Mouse (Mus musculus): ENCODE measurements around the gene H2-DMa. TPM values are rescaled to one million over a fixed set of nuclear protein-coding genes. Genes with fewer than 3 reads are reported as not detected.

Gene H2-DMa
- polyA plus RNA-seq, 1 experiment from 2014 or later = 4.8 TPM

- no peaks in the 10 kb centered on the region for H3K36me3 ChIP-seq (replicated peaks)
- H3K27ac ChIP-seq (replicated peaks) = no peak overlapping the region
- peaks cover 6% of the 10 kb centered on the region; the same call in 1 of the 2 replicates for H3K9me3 ChIP-seq
- peak overlapping the region; percentile 25; the same call in 1 of the 2 replicates for H3K4me3 ChIP-seq
- DNase-seq (ENCODE audit: low spot score) = peak; percentile 86
- H3K4me1 ChIP-seq = peaks cover 18% of the 10 kb centered on the region
- 42% methylated on average over 7 of the region's 7 CpGs for WGBS
- H3K27me3 ChIP-seq (replicated peaks; ENCODE audit: low read depth, poor library complexity, severe bottlenecking) = no peaks in the 10 kb centered on the region; the same call in 1 of the 2 replicates
Measured at GRCm38 (mm10) chr17:34093199-34093874, 26.0 kb upstream of the H2-DMa start.

GRCm38 (mm10) chr17:34094283-34095035, 24.9 kb upstream of the H2-DMa start:
- DNase-seq (ENCODE audit: low spot score) = no peak
- 84% methylated on average over 27 of the region's 27 CpGs for WGBS
- H3K27ac ChIP-seq (replicated peaks) = no peak overlapping the region
- peaks cover 18% of the 10 kb centered on the region for H3K4me1 ChIP-seq
- H3K36me3 ChIP-seq (replicated peaks) = no peaks in the 10 kb centered on the region
- H3K27me3 ChIP-seq (replicated peaks; ENCODE audit: low read depth, poor library complexity, severe bottlenecking) = no peaks in the 10 kb centered on the region; the same call in 1 of the 2 replicates
- H3K4me3 ChIP-seq = no peak overlapping the region
- peaks cover 6% of the 10 kb centered on the region; the same call in 1 of the 2 replicates for H3K9me3 ChIP-seq

GRCm38 (mm10) chr17:34096497-34097010, 22.8 kb upstream of the H2-DMa start:
- Histone ChIP-seq H3K4me1 (peaks cover 19% of the 10 kb centered on the region), H3K36me3 (replicated peaks) (no peaks in the 10 kb centered on the region), H3K9me3 (peaks cover 6% of the 10 kb centered on the region; the same call in 1 of the 2 replicates), H3K27me3 (replicated peaks; ENCODE audit: low read depth, poor library complexity, severe bottlenecking) (peaks cover 8% of the 10 kb centered on the region; the same call in 1 of the 2 replicates), H3K4me3 (no peak overlapping the region), H3K27ac (replicated peaks) (no peak overlapping the region)
- no peak for DNase-seq (ENCODE audit: low spot score)
- 77% methylated on average over 3 of the region's 3 CpGs for WGBS

GRCm38 (mm10) chr17:34097272-34097671, 22.1 kb upstream of the H2-DMa start:
- no peak overlapping the region for H3K27ac ChIP-seq (replicated peaks)
- no peak for DNase-seq (ENCODE audit: low spot score)
- H3K36me3 ChIP-seq (replicated peaks) = no peaks in the 10 kb centered on the region
- WGBS = 71% methylated on average over 5 of the region's 5 CpGs
- peaks cover 6% of the 10 kb centered on the region; the same call in 1 of the 2 replicates for H3K9me3 ChIP-seq
- H3K4me3 ChIP-seq = no peak overlapping the region
- peaks cover 18% of the 10 kb centered on the region for H3K4me1 ChIP-seq
- peaks cover 8% of the 10 kb centered on the region; the same call in 1 of the 2 replicates for H3K27me3 ChIP-seq (replicated peaks; ENCODE audit: low read depth, poor library complexity, severe bottlenecking)

GRCm38 (mm10) chr17:34098709-34099479, 20.4 kb upstream of the H2-DMa start:
- no peak for DNase-seq (ENCODE audit: low spot score)
- H3K27ac ChIP-seq (replicated peaks) = no peak overlapping the region
- H3K36me3 ChIP-seq (replicated peaks) = no peaks in the 10 kb centered on the region
- peaks cover 6% of the 10 kb centered on the region; the same call in 1 of the 2 replicates for H3K9me3 ChIP-seq
- WGBS = 63% methylated on average over 10 of the region's 10 CpGs
- H3K4me1 ChIP-seq = peaks cover 4% of the 10 kb centered on the region
- no peak overlapping the region for H3K4me3 ChIP-seq
- H3K27me3 ChIP-seq (replicated peaks; ENCODE audit: low read depth, poor library complexity, severe bottlenecking) = peaks cover 8% of the 10 kb centered on the region; the same call in 1 of the 2 replicates

GRCm38 (mm10) chr17:34099531-34099930, 19.8 kb upstream of the H2-DMa start:
- H3K4me3 ChIP-seq = no peak overlapping the region
- WGBS = 72% methylated on average over 5 of the region's 5 CpGs
- peaks cover 3% of the 10 kb centered on the region; the same call in 1 of the 2 replicates for H3K4me1 ChIP-seq
- DNase-seq (ENCODE audit: low spot score) = no peak
- H3K9me3 ChIP-seq = peaks cover 4% of the 10 kb centered on the region; the same call in 1 of the 2 replicates
- H3K27me3 ChIP-seq (replicated peaks; ENCODE audit: low read depth, poor library complexity, severe bottlenecking) = peaks cover 8% of the 10 kb centered on the region; the same call in 1 of the 2 replicates
- H3K27ac ChIP-seq (replicated peaks) = no peak overlapping the region
- H3K36me3 ChIP-seq (replicated peaks) = no peaks in the 10 kb centered on the region

- 35% methylated on average over 5 of the region's 5 CpGs for WGBS
- Histone ChIP-seq H3K9me3 (no peaks in the 10 kb centered on the region), H3K4me3 (no peak overlapping the region)
Measured at GRCm38 (mm10) chr17:34101185-34101584, 18.2 kb upstream of the H2-DMa start.

GRCm38 (mm10) chr17:34101604-34102032, 17.7 kb upstream of the H2-DMa start:
- H3K36me3 ChIP-seq (replicated peaks) = no peaks in the 10 kb centered on the region
- peaks cover 8% of the 10 kb centered on the region; the same call in 1 of the 2 replicates for H3K27me3 ChIP-seq (replicated peaks; ENCODE audit: low read depth, poor library complexity, severe bottlenecking)
- peaks cover 3% of the 10 kb centered on the region; the same call in 1 of the 2 replicates for H3K4me1 ChIP-seq
- no peaks in the 10 kb centered on the region for H3K9me3 ChIP-seq
- DNase-seq (ENCODE audit: low spot score) = peak; percentile 93
- WGBS = 10% methylated on average over 12 of the region's 12 CpGs
- peak overlapping the region; percentile 31; the same call in 1 of the 2 replicates for H3K4me3 ChIP-seq
- H3K27ac ChIP-seq (replicated peaks) = no peak overlapping the region

More at GRCm38 (mm10) chr17:34101185-34101584, 18.2 kb upstream of the H2-DMa start:
- no peaks in the 10 kb centered on the region for H3K36me3 ChIP-seq (replicated peaks)
- H3K27me3 ChIP-seq (replicated peaks; ENCODE audit: low read depth, poor library complexity, severe bottlenecking) = peaks cover 8% of the 10 kb centered on the region; the same call in 1 of the 2 replicates
- DNase-seq (ENCODE audit: low spot score) = no peak
- no peak overlapping the region for H3K27ac ChIP-seq (replicated peaks)
- H3K4me1 ChIP-seq = peaks cover 3% of the 10 kb centered on the region; the same call in 1 of the 2 replicates

GRCm38 (mm10) chr17:34102831-34103230, 16.5 kb upstream of the H2-DMa start:
- Histone ChIP-seq H3K4me1 (peaks cover 3% of the 10 kb centered on the region; the same call in 1 of the 2 replicates), H3K27ac (replicated peaks) (no peak overlapping the region), H3K9me3 (no peaks in the 10 kb centered on the region), H3K27me3 (replicated peaks; ENCODE audit: low read depth, poor library complexity, severe bottlenecking) (peaks cover 8% of the 10 kb centered on the region; the same call in 1 of the 2 replicates), H3K4me3 (no peak overlapping the region), H3K36me3 (replicated peaks) (0 out of 2 replicates have a peak, but pooled peaks cover 4% of the 10 kb centered on the region)
- no peak for DNase-seq (ENCODE audit: low spot score)
- 79% methylated on average over 6 of the region's 6 CpGs for WGBS

- WGBS = 88% methylated on average over 9 of the region's 9 CpGs
- Histone ChIP-seq H3K4me3 (no peak overlapping the region), H3K27ac (replicated peaks) (no peak overlapping the region), H3K4me1 (peaks cover 3% of the 10 kb centered on the region; the same call in 1 of the 2 replicates), H3K36me3 (replicated peaks) (peaks cover 17% of the 10 kb centered on the region), H3K27me3 (replicated peaks; ENCODE audit: low read depth, poor library complexity, severe bottlenecking) (peaks cover 8% of the 10 kb centered on the region; the same call in 1 of the 2 replicates), H3K9me3 (no peaks in the 10 kb centered on the region)
- DNase-seq (ENCODE audit: low spot score) = no peak
Measured at GRCm38 (mm10) chr17:34104804-34105203, 14.5 kb upstream of the H2-DMa start.

GRCm38 (mm10) chr17:34106555-34106954, 12.8 kb upstream of the H2-DMa start:
- no peaks in the 10 kb centered on the region for H3K27me3 ChIP-seq (replicated peaks; ENCODE audit: low read depth, poor library complexity, severe bottlenecking)
- no peak overlapping the region for H3K4me3 ChIP-seq
- H3K36me3 ChIP-seq (replicated peaks) = peaks cover 35% of the 10 kb centered on the region
- no peak overlapping the region for H3K27ac ChIP-seq (replicated peaks)
- no peak for DNase-seq (ENCODE audit: low spot score)
- WGBS = 87% methylated on average over 7 of the region's 7 CpGs
- H3K9me3 ChIP-seq = no peaks in the 10 kb centered on the region
- H3K4me1 ChIP-seq = peaks cover 11% of the 10 kb centered on the region; the same call in 1 of the 2 replicates
